Mouse (Mus musculus) heart, postnatal 4 days (tissue): ENCODE results near the gene Il10rb. TPM values are rescaled to one million over a fixed set of nuclear protein-coding genes. Genes with fewer than 3 reads are reported as not detected.

Experiments used
- DNase-seq: peaks from one replicate; pipeline ENCODE4 v3.0.0; 2021
- total RNA-seq, 2 experiments: library from RNA; stranded (reverse); gene quantifications; 2 replicates each; pipeline ENCODE4 v1.2.3; 2021

Gene Il10rb
- total RNA-seq, 2 experiments from 2014 or later, result 66.2 to 67.4 TPM

- no peak for DNase-seq
Observed at GRCm38 (mm10) chr16:91382261-91382790, 23.6 kb upstream of the Il10rb start.

GRCm38 (mm10) chr16:91384221-91384620, 21.7 kb upstream of the Il10rb start:
- DNase-seq, result no peak

- peak; percentile 45 for DNase-seq
Observed at GRCm38 (mm10) chr16:91385621-91386020, 20.3 kb upstream of the Il10rb start.

- no peak for DNase-seq
Observed at GRCm38 (mm10) chr16:91386419-91387120, 19.4 kb upstream of the Il10rb start.

- DNase-seq, result no peak
Observed at GRCm38 (mm10) chr16:91387121-91387486, 18.9 kb upstream of the Il10rb start.

- no peak for DNase-seq
Observed at GRCm38 (mm10) chr16:91390100-91390499, 15.9 kb upstream of the Il10rb start.

- no peak for DNase-seq
Observed at GRCm38 (mm10) chr16:91391421-91391820, 14.5 kb upstream of the Il10rb start, which contains the start of gene Gm21970. Gene Gm21970 (plus strand): TSS chr16:91391721.

- DNase-seq, result peak; percentile 47
Observed at GRCm38 (mm10) chr16:91394826-91395410, 11.0 kb upstream of the Il10rb start.

- no peak for DNase-seq
Observed at GRCm38 (mm10) chr16:91395633-91396392, 10.2 kb upstream of the Il10rb start.

GRCm38 (mm10) chr16:91396844-91397537, 9.0 kb upstream of the Il10rb start:
- DNase-seq, result no peak

- DNase-seq, result no peak
Observed at GRCm38 (mm10) chr16:91398030-91398429, 7.9 kb upstream of the Il10rb start.

- no peak for DNase-seq
Observed at GRCm38 (mm10) chr16:91398944-91399343, 7.0 kb upstream of the Il10rb start.

GRCm38 (mm10) chr16:91401569-91402165, 4.3 kb upstream of the Il10rb start:
- DNase-seq, result no peak

- DNase-seq, result no peak
Observed at GRCm38 (mm10) chr16:91403784-91404183, 2.2 kb upstream of the Il10rb start.

- no peak for DNase-seq
Observed at GRCm38 (mm10) chr16:91404187-91404586, 1.8 kb upstream of the Il10rb start.

GRCm38 (mm10) chr16:91404828-91405577, 961 bp upstream of the Il10rb start:
- DNase-seq, result no peak

- peak; percentile 60 for DNase-seq
Observed at GRCm38 (mm10) chr16:91406585-91407220, 739 bp downstream of the Il10rb start.

GRCm38 (mm10) chr16:91413102-91413844, 7.3 kb downstream of the Il10rb start:
- no peak for DNase-seq

- no peak for DNase-seq
Observed at GRCm38 (mm10) chr16:91415391-91416189, 9.6 kb downstream of the Il10rb start.
